Mouse (Mus musculus) hindbrain, embryonic 16.5 days (tissue): Measurements from ENCODE around the gene Prok2. TPM values are rescaled to one million over a fixed set of nuclear protein-coding genes. Genes with fewer than 3 reads are reported as not detected.

Experiments used
- ATAC-seq: fragments of 200-750 bp; cut with Nextera tagmentation; 2 replicates; pipeline ENCODE4 v1.8.0; 2017; ENCODE audit warnings: moderate TSS enrichment, moderate library complexity
- H3K27ac ChIP-seq: fragments of 300-500 bp; sonication (generic); 2 replicates; pipeline ENCODE4 v1.5.1; 2014; ENCODE audit warnings: low read depth, mild to moderate bottlenecking, control low read depth, low read length, moderate library complexity
- H3K27me3 ChIP-seq: fragments of 300-500 bp; sonication (generic); replicated peaks from 2 replicates; pipeline ENCODE4 v1.6.1; 2014; ENCODE audit warnings: low read length; ENCODE audit not compliant: control insufficient read depth, insufficient read depth
- H3K36me3 ChIP-seq: fragments of 300-500 bp; sonication (generic); 2 replicates; pipeline ENCODE4 v1.6.1; 2014; ENCODE audit warnings: mild to moderate bottlenecking, low read length, moderate library complexity, mixed read lengths; ENCODE audit not compliant: control insufficient read depth, insufficient read depth
- H3K4me1 ChIP-seq: fragments of 300-500 bp; sonication (generic); 2 replicates; pipeline ENCODE4 v1.6.1; 2014; ENCODE audit warnings: low read depth, low read length; ENCODE audit not compliant: control insufficient read depth, insufficient read depth
- H3K4me2 ChIP-seq: fragments of 300-500 bp; sonication (generic); 2 replicates; pipeline ENCODE4 v1.6.1; 2014; ENCODE audit warnings: mild to moderate bottlenecking, low read length, control low read depth, moderate library complexity
- H3K4me3 ChIP-seq: fragments of 300-500 bp; sonication (generic); 2 replicates; pipeline ENCODE4 v1.5.1; 2014; ENCODE audit warnings: mild to moderate bottlenecking, low read length, control low read depth, moderate library complexity
- H3K9ac ChIP-seq: fragments of 300-500 bp; sonication (generic); 2 replicates; pipeline ENCODE4 v1.6.1; 2014; ENCODE audit warnings: low read depth, mild to moderate bottlenecking, control low read depth, low read length, moderate library complexity
- H3K9me3 ChIP-seq: fragments of 300-500 bp; sonication (generic); 2 replicates; pipeline ENCODE4 v1.6.1; 2014; ENCODE audit warnings: mild to moderate bottlenecking, low read length, moderate library complexity; ENCODE audit not compliant: control insufficient read depth
- WGBS: fragments of 180-500 bp; shearing (Covaris S2); extraction: QIAGEN DNeasy Blood & Tissue Kit; methylation state at CpG from one replicate; pipeline ENCODE4 v1.1.7; 2014; 5-methylcytosine and 5-hydroxymethylcytosine counted together
- polyA plus RNA-seq: library from polyadenylated mRNA; unstranded; fragments of >200 nt; fragmentation: Nextera tagmentation; extraction: Ambion mirVana; gene quantifications from 2 replicates; pipeline ENCODE4 v1.2.1, GENCODE M21; 2015

Prok2 gene
- polyA plus RNA-seq, 1 experiment from 2014 or later: 0.25 TPM

GRCm38 (mm10) chr6:99683974-99684373 lies 42.2 kb downstream of the Prok2 start:
- Histone ChIP-seq H3K36me3 (no peaks in the 10 kb centered on the region), H3K4me2 (no peak overlapping the region), H3K4me1 (no peaks in the 10 kb centered on the region), H3K27me3 (no peaks in the 10 kb centered on the region), H3K4me3 (no peak overlapping the region), H3K27ac (no peak overlapping the region), H3K9ac (no peak overlapping the region), H3K9me3 (no peaks in the 10 kb centered on the region)
- ATAC-seq: no peak
- 94% methylated on average over 5 of the region's 5 CpGs for WGBS

GRCm38 (mm10) chr6:99678108-99678507 lies 48.1 kb downstream of the Prok2 start:
- Histone ChIP-seq H3K4me3 (no peak overlapping the region), H3K9me3 (no peaks in the 10 kb centered on the region), H3K27me3 (no peaks in the 10 kb centered on the region), H3K27ac (no peak overlapping the region), H3K4me1 (no peaks in the 10 kb centered on the region), H3K36me3 (no peaks in the 10 kb centered on the region), H3K9ac (no peak overlapping the region), H3K4me2 (peak overlapping the region; percentile 1; the same call in 1 of the 2 replicates)
- WGBS: 57% methylated on average over 11 of the region's 11 CpGs
- ATAC-seq: peak; percentile 64; the same call in 1 of the 2 replicates

GRCm38 (mm10) chr6:99677325-99677724 lies 48.9 kb downstream of the Prok2 start:
- 91% methylated on average over 8 of the region's 8 CpGs for WGBS
- no peak overlapping the region for H3K4me3 ChIP-seq
- no peak overlapping the region for H3K9ac ChIP-seq
- no peaks in the 10 kb centered on the region for H3K36me3 ChIP-seq
- no peaks in the 10 kb centered on the region for H3K4me1 ChIP-seq
- no peaks in the 10 kb centered on the region for H3K9me3 ChIP-seq
- no peaks in the 10 kb centered on the region for H3K27me3 ChIP-seq
- no peak overlapping the region for H3K4me2 ChIP-seq
- ATAC-seq: no peak
- no peak overlapping the region for H3K27ac ChIP-seq

- Histone ChIP-seq H3K27ac (no peak overlapping the region), H3K4me1 (peaks cover 12% of the 10 kb centered on the region), H3K4me3 (no peak overlapping the region), H3K36me3 (no peaks in the 10 kb centered on the region), H3K9me3 (no peaks in the 10 kb centered on the region), H3K4me2 (no peak overlapping the region), H3K9ac (no peak overlapping the region), H3K27me3 (no peaks in the 10 kb centered on the region)
- no peak for ATAC-seq
- WGBS: 66% methylated on average over 4 of the region's 4 CpGs
Measured at GRCm38 (mm10) chr6:99674482-99674881, 51.7 kb downstream of the Prok2 start.

- Histone ChIP-seq H3K4me3 (no peak overlapping the region), H3K4me1 (peaks cover 22% of the 10 kb centered on the region), H3K9ac (no peak overlapping the region), H3K4me2 (no peak overlapping the region), H3K9me3 (no peaks in the 10 kb centered on the region), H3K36me3 (no peaks in the 10 kb centered on the region), H3K27me3 (no peaks in the 10 kb centered on the region), H3K27ac (no peak overlapping the region)
- WGBS: 62% methylated on average over 3 of the region's 3 CpGs
- ATAC-seq: no peak
Measured at GRCm38 (mm10) chr6:99671768-99672167, 54.4 kb downstream of the Prok2 start.

- no peak overlapping the region for H3K4me2 ChIP-seq
- no peak overlapping the region for H3K4me3 ChIP-seq
- peak; percentile 41 for ATAC-seq
- peak overlapping the region; percentile 26 for H3K27ac ChIP-seq
- peaks cover 26% of the 10 kb centered on the region for H3K4me1 ChIP-seq
- H3K9ac ChIP-seq: no peak overlapping the region
- no peaks in the 10 kb centered on the region for H3K9me3 ChIP-seq
- H3K36me3 ChIP-seq: no peaks in the 10 kb centered on the region
- WGBS: 50% methylated on average over 7 of the region's 7 CpGs
- H3K27me3 ChIP-seq: no peaks in the 10 kb centered on the region
Measured at GRCm38 (mm10) chr6:99670481-99671119, 55.6 kb downstream of the Prok2 start.

- Histone ChIP-seq H3K27me3 (no peaks in the 10 kb centered on the region), H3K9ac (no peak overlapping the region), H3K4me1 (peaks cover 26% of the 10 kb centered on the region), H3K4me3 (no peak overlapping the region), H3K27ac (peak overlapping the region; percentile 65), H3K9me3 (no peaks in the 10 kb centered on the region), H3K36me3 (no peaks in the 10 kb centered on the region), H3K4me2 (peak overlapping the region; percentile 32; the same call in 1 of the 2 replicates)
- 10% methylated on average over 5 of the region's 5 CpGs for WGBS
- ATAC-seq: peak; percentile 73
Measured at GRCm38 (mm10) chr6:99669481-99670325, 56.5 kb downstream of the Prok2 start.

GRCm38 (mm10) chr6:99667290-99667689 lies 58.9 kb downstream of the Prok2 start:
- Histone ChIP-seq H3K9me3 (no peaks in the 10 kb centered on the region), H3K9ac (no peak overlapping the region), H3K4me2 (peak overlapping the region; percentile 91), H3K27me3 (no peaks in the 10 kb centered on the region), H3K4me3 (peak overlapping the region; percentile 70; the same call in 1 of the 2 replicates), H3K4me1 (peaks cover 28% of the 10 kb centered on the region), H3K27ac (no peak overlapping the region; the same call in 1 of the 2 replicates), H3K36me3 (no peaks in the 10 kb centered on the region)
- no peak for ATAC-seq
- WGBS: 39% methylated on average over 8 of the region's 8 CpGs
